Mouse (Mus musculus): ENCODE measurements around the gene Zfp958. TPM values are rescaled to one million over a fixed set of nuclear protein-coding genes. Genes with fewer than 3 reads are reported as not detected.

Zfp958 gene
- polyA plus RNA-seq, 1 experiment, result 7.0 TPM

Other genes starting within 250 kb of the Zfp958 start
- 44.8 and 47.9 TPM in 2 replicates for gene Cers4, start 120.1 kb upstream of the Zfp958 start, polyA plus RNA-seq (2012; rRNA removed)
- gene Shcbp1, start 166.4 kb downstream of the Zfp958 start, polyA plus RNA-seq (2012; rRNA removed), result 1.4 and 1.5 TPM in 2 replicates